ENCODE assay signal across 8 mouse cellular contexts in genomic region chr15:78773290-78773729, GRCm38 (mm10). TPM values are rescaled to one million over a fixed set of nuclear protein-coding genes. Genes with fewer than 3 reads are reported as not detected.
DNase-seq lines count a peak whose midpoint lies in the region; ATAC-seq and TF ChIP-seq lines count a peak whose summit lies in the region.

Gene Mfng, minus strand, starts transcription at chr15:78773475.

- no peak for TF ChIP-seq EP300 in lung, postnatal 0 days (IDR thresholded peaks at IDR 0.05)

- H3K9ac ChIP-seq in forebrain, embryonic 14.5 days (ENCODE audit: low read length): peak within 1 kb of the TSS; percentile 68
- H3K9ac ChIP-seq in lung, postnatal 0 days (replicated peaks; ENCODE audit: low read depth): peak within 1 kb of the TSS; percentile 34

- peak within 1 kb of the TSS; percentile 59 for H3K4me2 ChIP-seq in forebrain, embryonic 14.5 days (ENCODE audit: low read length)
- peak within 1 kb of the TSS; percentile 56 for H3K4me2 ChIP-seq in lung, postnatal 0 days (replicated peaks; ENCODE audit: low read depth, low read length)

- peak within 1 kb of the TSS; percentile 78 for H3K4me3 ChIP-seq in E14TG2a.4 (replicated peaks; ENCODE audit: low read length)
- H3K4me3 ChIP-seq in forebrain, embryonic 14.5 days (ENCODE audit: low read depth, low read length): peak within 1 kb of the TSS; percentile 39
- peak within 1 kb of the TSS; percentile 33 for H3K4me3 ChIP-seq in lung, postnatal 0 days (ENCODE audit: low read depth, low read length)

- peak; percentile 78 to 86 for DNase-seq in adrenal gland, postnatal 36 days
- DNase-seq in forebrain, embryonic 14.5 days (ENCODE audit: low spot score): peak; percentile 94
- peak; percentile 72 to 74 for DNase-seq in heart, postnatal 10 days
- peak; percentile 72 to 90 for DNase-seq in kidney, postnatal 25 days
- DNase-seq in lung, postnatal 0 days (ENCODE audit: low spot score): peak; percentile 89
- peak; percentile 84 to 86 for DNase-seq in thymus, postnatal 10 days (ENCODE audit: low spot score in 2 of 2)

- H3K27ac ChIP-seq in forebrain, embryonic 14.5 days (ENCODE audit: low read depth, low read length): peak within 1 kb of the TSS; percentile 98
- H3K27ac ChIP-seq in lung, postnatal 0 days (ENCODE audit: low read length): peak within 1 kb of the TSS; percentile 80

- H3K36me3 ChIP-seq in E14TG2a.4 (ENCODE audit: insufficient read depth, low read length): peaks cover 14% of the 10 kb centered on the region
- no peaks in the 10 kb centered on the region for H3K36me3 ChIP-seq in forebrain, embryonic 14.5 days (ENCODE audit: control insufficient read depth, insufficient read depth, low read length)
- peaks cover 8% of the 10 kb centered on the region; the same call in 1 of the 2 replicates for H3K36me3 ChIP-seq in lung, postnatal 0 days (ENCODE audit: insufficient read depth, low read length)

- no peak for TF ChIP-seq CTCF in E14TG2a.4 (conservative IDR thresholded peaks at IDR 0.05; ENCODE audit: low read length)
- TF ChIP-seq CTCF in lung, postnatal 0 days (IDR thresholded peaks at IDR 0.05): peak; percentile 1; the same call in 1 of the 2 replicates

- intact Hi-C loops in heart, postnatal 10 days (cut with DNase I): no loop called here

- WGBS in forebrain, embryonic 14.5 days: 2% methylated on average over 10 of the region's 11 CpGs
- under 1% methylated on average over 8 of the region's 11 CpGs for WGBS in lung, postnatal 0 days

- no peaks in the 10 kb centered on the region for H3K9me3 ChIP-seq in E14TG2a.4 (ENCODE audit: low read length)
- H3K9me3 ChIP-seq in forebrain, embryonic 14.5 days (replicated peaks; ENCODE audit: control insufficient read depth, low read length): no peaks in the 10 kb centered on the region
- H3K9me3 ChIP-seq in lung, postnatal 0 days (ENCODE audit: low read length): no peaks in the 10 kb centered on the region

- peak; percentile 79 for ATAC-seq in forebrain, embryonic 14.5 days
- peak; percentile 84 for ATAC-seq in lung, postnatal 0 days
- ATAC-seq in neutrophil, adult 5-6 weeks (ENCODE audit: extremely low read depth, insufficient number of reproducible peaks, low FRiP score, poor library complexity, severe bottlenecking): peak; percentile 62

- H3K4me1 ChIP-seq in E14TG2a.4 (replicated peaks; ENCODE audit: low read depth, low read length): peaks cover 56% of the 10 kb centered on the region
- H3K4me1 ChIP-seq in forebrain, embryonic 14.5 days (ENCODE audit: control insufficient read depth, insufficient read depth, low read length): peaks cover 37% of the 10 kb centered on the region
- no peaks in the 10 kb centered on the region for H3K4me1 ChIP-seq in lung, postnatal 0 days (ENCODE audit: insufficient read depth, low read depth, low read length)

- H3K27me3 ChIP-seq in E14TG2a.4 (ENCODE audit: insufficient read depth, low read length): peaks cover 13% of the 10 kb centered on the region
- H3K27me3 ChIP-seq in forebrain, embryonic 14.5 days (replicated peaks; ENCODE audit: control insufficient read depth, insufficient read depth, low read length): no peaks in the 10 kb centered on the region
- no peaks in the 10 kb centered on the region for H3K27me3 ChIP-seq in lung, postnatal 0 days (replicated peaks; ENCODE audit: insufficient read depth, low read length)

RNA-seq across cellular contexts. Expression of gene Mfng, which starts in this region (rescaled TPM):
- total RNA-seq in adrenal gland, postnatal 36 days (2021): 10 to 100 TPM; 12.3 to 16.7 TPM
- 48.2 and 51.5 TPM in 2 replicates for polyA plus RNA-seq in forebrain, embryonic 14.5 days (2014; fragmentation: Nextera tagmentation; extraction: Ambion mirVana)
- total RNA-seq in heart, postnatal 10 days (2021): 10 to 100 TPM; 19.3 to 24.0 TPM
- polyA plus RNA-seq in lung, postnatal 0 days (2015; fragmentation: Nextera tagmentation; extraction: Ambion mirVana): 47.8 and 52.9 TPM in 2 replicates
- total RNA-seq in neutrophil, adult 5-6 weeks (2017): 36.5 and 38.8 TPM in 2 replicates

Comparison
In these comparisons a context has a peak if more than half of its experiments do, and no peak if none do; other contexts are left out.
1. Peak in every context shown above with its lines: DNase-seq, ATAC-seq, H3K4me3 ChIP-seq and H3K27ac ChIP-seq.